In the genomic region with DNA sequence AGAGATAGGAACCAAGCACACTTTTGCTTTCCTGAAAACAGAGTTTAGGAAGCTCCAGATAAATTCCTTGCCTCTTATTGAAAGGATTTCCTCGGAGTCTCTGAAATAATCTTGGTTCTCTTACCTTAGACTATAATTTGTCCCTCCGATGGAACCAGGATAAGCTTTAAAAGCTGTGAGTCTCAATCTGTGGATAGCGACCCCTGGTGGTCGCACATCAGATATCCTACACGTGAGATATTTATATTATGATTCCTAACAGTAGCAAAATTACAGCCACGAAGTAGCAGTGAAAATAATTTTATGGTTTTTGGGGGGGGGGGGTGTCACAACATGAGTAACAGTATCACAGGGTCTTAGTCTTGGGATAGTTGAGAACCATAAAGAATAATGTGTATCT, we compare ENCODE assay signal across 9 mouse cellular contexts.
DNase-seq lines count a peak whose midpoint lies in the region; ATAC-seq lines count a peak whose summit lies in the region.
"Had no signal": no experiment of that assay in that cellular context is flagged by ENCODE, and none has a peak within 500 bp of the region (broad histone marks: within the 10 kb centered on the region; RNA-seq: fewer than 3 reads in every experiment).

No protein-coding gene starts in this region.

- H3K4me1 ChIP-seq in midbrain, embryonic 14.5 days (ENCODE audit: control insufficient read depth, insufficient read depth, low read length) = no peaks in the 10 kb centered on the region
- no peaks in the 10 kb centered on the region for H3K4me1 ChIP-seq in midbrain, embryonic 11.5 days (ENCODE audit: control insufficient read depth, insufficient read depth, low read length)
- no peaks in the 10 kb centered on the region for H3K4me1 ChIP-seq in limb, embryonic 11.5 days (ENCODE audit: control insufficient read depth, insufficient read depth, low read length)
- peaks cover 2% of the 10 kb centered on the region; the same call in 1 of the 2 replicates for H3K4me1 ChIP-seq in forebrain, embryonic 12.5 days
- H3K4me1 ChIP-seq: megakaryocyte, embryonic 14.5 days had no signal

- H3K4me3 ChIP-seq in midbrain, embryonic 14.5 days (replicated peaks; ENCODE audit: low read depth, low read length) = no peak overlapping the region
- H3K4me3 ChIP-seq in midbrain, embryonic 11.5 days (ENCODE audit: low read depth, low read length) = no peak overlapping the region
- no peak overlapping the region for H3K4me3 ChIP-seq in limb, embryonic 11.5 days (ENCODE audit: low read depth, low read length)
- H3K4me3 ChIP-seq in forebrain, embryonic 12.5 days (replicated peaks) = no peak overlapping the region
- H3K4me3 ChIP-seq: megakaryocyte, embryonic 14.5 days had no signal

- no peak for ATAC-seq in midbrain, embryonic 14.5 days (ENCODE audit: low FRiP score, low TSS enrichment)
- ATAC-seq in midbrain, embryonic 11.5 days (ENCODE audit: low FRiP score) = no peak
- ATAC-seq in limb, embryonic 11.5 days (ENCODE audit: insufficient number of reproducible peaks, low FRiP score, low TSS enrichment, low read depth) = no peak
- no peak for ATAC-seq in monocyte, adult 5-6 weeks (replicated peaks; ENCODE audit: insufficient number of reproducible peaks, low FRiP score, low TSS enrichment, poor library complexity, severe bottlenecking)
- ATAC-seq in forebrain, embryonic 12.5 days (ENCODE audit: low FRiP score) = no peak

- H3K9me3 ChIP-seq in midbrain, embryonic 14.5 days (ENCODE audit: control insufficient read depth, low read length) = no peaks in the 10 kb centered on the region
- no peaks in the 10 kb centered on the region for H3K9me3 ChIP-seq in midbrain, embryonic 11.5 days (ENCODE audit: control insufficient read depth, low read length)
- no peaks in the 10 kb centered on the region for H3K9me3 ChIP-seq in limb, embryonic 11.5 days (ENCODE audit: control insufficient read depth, low read length)
- H3K9me3 ChIP-seq in forebrain, embryonic 12.5 days = no peaks in the 10 kb centered on the region

- H3K9ac ChIP-seq in midbrain, embryonic 14.5 days (replicated peaks; ENCODE audit: low read length) = no peak overlapping the region
- no peak overlapping the region for H3K9ac ChIP-seq in midbrain, embryonic 11.5 days (ENCODE audit: low read length)
- no peak overlapping the region for H3K9ac ChIP-seq in limb, embryonic 11.5 days (ENCODE audit: low read length)
- H3K9ac ChIP-seq in forebrain, embryonic 12.5 days = no peak overlapping the region

- H3K4me2 ChIP-seq in midbrain, embryonic 14.5 days (ENCODE audit: low read length) = no peak overlapping the region
- no peak overlapping the region for H3K4me2 ChIP-seq in midbrain, embryonic 11.5 days
- H3K4me2 ChIP-seq in limb, embryonic 11.5 days (ENCODE audit: low read depth, severe bottlenecking) = no peak overlapping the region
- H3K4me2 ChIP-seq in forebrain, embryonic 12.5 days = no peak overlapping the region

- DNase-seq in gastrocnemius, postnatal 10 days = peak; percentile 59
- no peak for DNase-seq in gastrocnemius, postnatal 25 days
- peak; percentile 85 for DNase-seq in midbrain, embryonic 14.5 days
- no peak for DNase-seq in midbrain, embryonic 11.5 days (ENCODE audit: low spot score, missing footprints)
- DNase-seq in adrenal gland, postnatal 36 days = peak; percentile 39 to 63
- DNase-seq in limb, embryonic 11.5 days (ENCODE audit: low spot score) = peak; percentile 52

- H3K36me3 ChIP-seq in midbrain, embryonic 14.5 days (ENCODE audit: control insufficient read depth, insufficient read depth, low read length) = peaks cover 38% of the 10 kb centered on the region
- no peaks in the 10 kb centered on the region for H3K36me3 ChIP-seq in midbrain, embryonic 11.5 days (ENCODE audit: control insufficient read depth, insufficient read depth, low read length)
- no peaks in the 10 kb centered on the region for H3K36me3 ChIP-seq in limb, embryonic 11.5 days (ENCODE audit: control insufficient read depth, insufficient read depth, low read length)
- peaks cover 20% of the 10 kb centered on the region for H3K36me3 ChIP-seq in forebrain, embryonic 12.5 days (replicated peaks)

- no peak overlapping the region for H3K27ac ChIP-seq in midbrain, embryonic 14.5 days (replicated peaks; ENCODE audit: low read depth, low read length)
- no peak overlapping the region for H3K27ac ChIP-seq in midbrain, embryonic 11.5 days (ENCODE audit: low read depth, low read length)
- no peak overlapping the region for H3K27ac ChIP-seq in limb, embryonic 11.5 days (replicated peaks; ENCODE audit: low read depth, low read length)
- H3K27ac ChIP-seq in forebrain, embryonic 12.5 days = no peak overlapping the region

- H3K27me3 ChIP-seq in midbrain, embryonic 14.5 days (ENCODE audit: control insufficient read depth, insufficient read depth, low read length) = no peaks in the 10 kb centered on the region
- no peaks in the 10 kb centered on the region for H3K27me3 ChIP-seq in midbrain, embryonic 11.5 days (ENCODE audit: control insufficient read depth, insufficient read depth, low read length)
- no peaks in the 10 kb centered on the region for H3K27me3 ChIP-seq in limb, embryonic 11.5 days (ENCODE audit: control insufficient read depth, insufficient read depth, low read length)
- H3K27me3 ChIP-seq in forebrain, embryonic 12.5 days = no peaks in the 10 kb centered on the region
- H3K27me3 ChIP-seq: megakaryocyte, embryonic 14.5 days had no signal

- 24% methylated on average over 6 of the region's 6 CpGs for WGBS in midbrain, embryonic 14.5 days
- WGBS in midbrain, embryonic 11.5 days = 21% methylated on average over 6 of the region's 6 CpGs
- WGBS in limb, embryonic 11.5 days = 21% methylated on average over 6 of the region's 6 CpGs
- WGBS in forebrain, embryonic 12.5 days = 17% methylated on average over 6 of the region's 6 CpGs

Comparison
In these comparisons a context has a peak if more than half of its experiments do, and no peak if none do; other contexts are left out.
1. DNase-seq: peak in gastrocnemius, postnatal 10 days (single experiment), midbrain, embryonic 14.5 days (single experiment), adrenal gland, postnatal 36 days (2 of 2) and limb, embryonic 11.5 days (single experiment); none in gastrocnemius, postnatal 25 days (single experiment) and midbrain, embryonic 11.5 days (single experiment).